Mouse (Mus musculus): Measurements from ENCODE around the gene Xpot. TPM values are rescaled to one million over a fixed set of nuclear protein-coding genes. Genes with fewer than 3 reads are reported as not detected.

The Xpot gene
- polyA plus RNA-seq, 1 experiment = 78.0 TPM

- DNase-seq = no peak
- H3K27me3 ChIP-seq (replicated peaks; ENCODE audit: control insufficient read depth, insufficient read depth, low read length) = no peaks in the 10 kb centered on the region
- H3K36me3 ChIP-seq (ENCODE audit: control insufficient read depth, insufficient read depth, low read length) = no peaks in the 10 kb centered on the region
- H3K4me1 ChIP-seq (ENCODE audit: control insufficient read depth, insufficient read depth, low read length) = no peaks in the 10 kb centered on the region
- no peak for TF ChIP-seq POLR2A (IDR thresholded peaks at IDR 0.05; ENCODE audit: low read depth, low read length)
- TF ChIP-seq CTCF (conservative IDR thresholded peaks at IDR 0.05; ENCODE audit: insufficient read depth, insufficient read length, low read depth, low read length) = no peak
- H3K4me3 ChIP-seq (ENCODE audit: insufficient read depth, low read depth, low read length) = no peak overlapping the region
- H3K27ac ChIP-seq (ENCODE audit: insufficient read depth, low read depth, low read length) = no peak overlapping the region
- WGBS = 90% methylated on average over 6 of the region's 6 CpGs
Observed at GRCm38 (mm10) chr10:121636276-121636675, 10.1 kb upstream of the Xpot start.

GRCm38 (mm10) chr10:121634159-121634558, 8.0 kb upstream of the Xpot start:
- TF ChIP-seq CTCF (conservative IDR thresholded peaks at IDR 0.05; ENCODE audit: insufficient read depth, insufficient read length, low read depth, low read length) (no peak), POLR2A (IDR thresholded peaks at IDR 0.05; ENCODE audit: low read depth, low read length) (no peak)
- H3K27ac ChIP-seq (ENCODE audit: insufficient read depth, low read depth, low read length) = no peak overlapping the region
- H3K36me3 ChIP-seq (ENCODE audit: control insufficient read depth, insufficient read depth, low read length) = no peaks in the 10 kb centered on the region
- DNase-seq = no peak
- 60% methylated on average over 1 of the region's 1 CpGs for WGBS
- no peaks in the 10 kb centered on the region for H3K27me3 ChIP-seq (replicated peaks; ENCODE audit: control insufficient read depth, insufficient read depth, low read length)
- no peak overlapping the region for H3K4me3 ChIP-seq (ENCODE audit: insufficient read depth, low read depth, low read length)
- H3K4me1 ChIP-seq (ENCODE audit: control insufficient read depth, insufficient read depth, low read length) = no peaks in the 10 kb centered on the region

- Histone ChIP-seq H3K4me3 (ENCODE audit: insufficient read depth, low read depth, low read length) (no peak overlapping the region), H3K4me1 (ENCODE audit: control insufficient read depth, insufficient read depth, low read length) (peaks cover 6% of the 10 kb centered on the region; the same call in 1 of the 2 replicates), H3K36me3 (ENCODE audit: control insufficient read depth, insufficient read depth, low read length) (no peaks in the 10 kb centered on the region), H3K27ac (ENCODE audit: insufficient read depth, low read depth, low read length) (no peak overlapping the region), H3K27me3 (replicated peaks; ENCODE audit: control insufficient read depth, insufficient read depth, low read length) (no peaks in the 10 kb centered on the region)
- DNase-seq = no peak
- 94% methylated on average over 6 of the region's 6 CpGs for WGBS
- no peak for TF ChIP-seq POLR2A (IDR thresholded peaks at IDR 0.05; ENCODE audit: low read depth, low read length)
- TF ChIP-seq CTCF (conservative IDR thresholded peaks at IDR 0.05; ENCODE audit: insufficient read depth, insufficient read length, low read depth, low read length) = no peak
Observed at GRCm38 (mm10) chr10:121628561-121629040, 2.5 kb upstream of the Xpot start.

GRCm38 (mm10) chr10:121627216-121627852, 1.2 kb upstream of the Xpot start:
- Histone ChIP-seq H3K27me3 (replicated peaks; ENCODE audit: control insufficient read depth, insufficient read depth, low read length) (no peaks in the 10 kb centered on the region), H3K36me3 (ENCODE audit: control insufficient read depth, insufficient read depth, low read length) (no peaks in the 10 kb centered on the region), H3K4me3 (ENCODE audit: insufficient read depth, low read depth, low read length) (no peak overlapping the region), H3K4me1 (ENCODE audit: control insufficient read depth, insufficient read depth, low read length) (peaks cover 6% of the 10 kb centered on the region; the same call in 1 of the 2 replicates), H3K27ac (ENCODE audit: insufficient read depth, low read depth, low read length) (no peak overlapping the region)
- TF ChIP-seq POLR2A (IDR thresholded peaks at IDR 0.05; ENCODE audit: low read depth, low read length) = no peak
- TF ChIP-seq CTCF (conservative IDR thresholded peaks at IDR 0.05; ENCODE audit: insufficient read depth, insufficient read length, low read depth, low read length) = no peak
- 78% methylated on average over 10 of the region's 10 CpGs for WGBS
- DNase-seq = no peak

- TF ChIP-seq CTCF (conservative IDR thresholded peaks at IDR 0.05; ENCODE audit: insufficient read depth, insufficient read length, low read depth, low read length) (no peak), POLR2A (IDR thresholded peaks at IDR 0.05; ENCODE audit: low read depth, low read length) (no peak)
- H3K36me3 ChIP-seq (ENCODE audit: control insufficient read depth, insufficient read depth, low read length) = no peaks in the 10 kb centered on the region; the same call in 1 of the 2 replicates
- no peaks in the 10 kb centered on the region for H3K27me3 ChIP-seq (replicated peaks; ENCODE audit: control insufficient read depth, insufficient read depth, low read length)
- peaks cover 6% of the 10 kb centered on the region; the same call in 1 of the 2 replicates for H3K4me1 ChIP-seq (ENCODE audit: control insufficient read depth, insufficient read depth, low read length)
- peak overlapping the region; percentile 87 for H3K27ac ChIP-seq (ENCODE audit: insufficient read depth, low read depth, low read length)
- peak overlapping the region; percentile 98 for H3K4me3 ChIP-seq (ENCODE audit: insufficient read depth, low read depth, low read length)
- no peak for DNase-seq
- WGBS = under 1% methylated on average over 41 of the region's 41 CpGs
Observed at GRCm38 (mm10) chr10:121625407-121626185, 536 bp downstream of the Xpot start.

GRCm38 (mm10) chr10:121625006-121625405, 1.1 kb downstream of the Xpot start:
- 0 out of 2 replicates have a peak overlapping the region, but pooled peaks have one; percentile 98 for H3K4me3 ChIP-seq (ENCODE audit: insufficient read depth, low read depth, low read length)
- TF ChIP-seq CTCF (conservative IDR thresholded peaks at IDR 0.05; ENCODE audit: insufficient read depth, insufficient read length, low read depth, low read length) = no peak
- TF ChIP-seq POLR2A (IDR thresholded peaks at IDR 0.05; ENCODE audit: low read depth, low read length) = no peak
- H3K36me3 ChIP-seq (ENCODE audit: control insufficient read depth, insufficient read depth, low read length) = no peaks in the 10 kb centered on the region; the same call in 1 of the 2 replicates
- no peaks in the 10 kb centered on the region for H3K27me3 ChIP-seq (replicated peaks; ENCODE audit: control insufficient read depth, insufficient read depth, low read length)
- 6% methylated on average over 9 of the region's 9 CpGs for WGBS
- peaks cover 6% of the 10 kb centered on the region; the same call in 1 of the 2 replicates for H3K4me1 ChIP-seq (ENCODE audit: control insufficient read depth, insufficient read depth, low read length)
- DNase-seq = no peak
- H3K27ac ChIP-seq (ENCODE audit: insufficient read depth, low read depth, low read length) = 0 out of 2 replicates have a peak overlapping the region, but pooled peaks have one; percentile 87

- DNase-seq = no peak
Observed at GRCm38 (mm10) chr10:121623670-121624069, 2.5 kb downstream of the Xpot start.

More at GRCm38 (mm10) chr10:121623670-121624069, 2.5 kb downstream of the Xpot start:
- Histone ChIP-seq H3K4me3 (ENCODE audit: insufficient read depth, low read depth, low read length) (no peak overlapping the region), H3K36me3 (ENCODE audit: control insufficient read depth, insufficient read depth, low read length) (no peaks in the 10 kb centered on the region; the same call in 1 of the 2 replicates), H3K27me3 (replicated peaks; ENCODE audit: control insufficient read depth, insufficient read depth, low read length) (no peaks in the 10 kb centered on the region), H3K27ac (ENCODE audit: insufficient read depth, low read depth, low read length) (no peak overlapping the region), H3K4me1 (ENCODE audit: control insufficient read depth, insufficient read depth, low read length) (peaks cover 6% of the 10 kb centered on the region; the same call in 1 of the 2 replicates)
- 79% methylated on average over 7 of the region's 7 CpGs for WGBS
- no peak for TF ChIP-seq POLR2A (IDR thresholded peaks at IDR 0.05; ENCODE audit: low read depth, low read length)
- TF ChIP-seq CTCF (conservative IDR thresholded peaks at IDR 0.05; ENCODE audit: insufficient read depth, insufficient read length, low read depth, low read length) = no peak
